Mouse (Mus musculus) hindbrain, embryonic 16.5 days (tissue): ENCODE data around the gene Usp47. TPM values are rescaled to one million over a fixed set of nuclear protein-coding genes. Genes with fewer than 3 reads are reported as not detected.

ENCODE experiments used
- ATAC-seq: fragments of 200-750 bp; cut with Nextera tagmentation; 2 replicates; pipeline ENCODE4 v1.8.0; 2017; ENCODE audit warnings: moderate TSS enrichment, moderate library complexity
- H3K27ac ChIP-seq: fragments of 300-500 bp; sonication (generic); 2 replicates; pipeline ENCODE4 v1.5.1; 2014; ENCODE audit warnings: low read depth, mild to moderate bottlenecking, control low read depth, low read length, moderate library complexity
- H3K27me3 ChIP-seq: fragments of 300-500 bp; sonication (generic); replicated peaks from 2 replicates; pipeline ENCODE4 v1.6.1; 2014; ENCODE audit warnings: low read length; ENCODE audit not compliant: control insufficient read depth, insufficient read depth
- H3K36me3 ChIP-seq: fragments of 300-500 bp; sonication (generic); 2 replicates; pipeline ENCODE4 v1.6.1; 2014; ENCODE audit warnings: mild to moderate bottlenecking, low read length, moderate library complexity, mixed read lengths; ENCODE audit not compliant: control insufficient read depth, insufficient read depth
- H3K4me1 ChIP-seq: fragments of 300-500 bp; sonication (generic); 2 replicates; pipeline ENCODE4 v1.6.1; 2014; ENCODE audit warnings: low read depth, low read length; ENCODE audit not compliant: control insufficient read depth, insufficient read depth
- H3K4me2 ChIP-seq: fragments of 300-500 bp; sonication (generic); 2 replicates; pipeline ENCODE4 v1.6.1; 2014; ENCODE audit warnings: mild to moderate bottlenecking, low read length, control low read depth, moderate library complexity
- H3K4me3 ChIP-seq: fragments of 300-500 bp; sonication (generic); 2 replicates; pipeline ENCODE4 v1.5.1; 2014; ENCODE audit warnings: mild to moderate bottlenecking, low read length, control low read depth, moderate library complexity
- H3K9ac ChIP-seq: fragments of 300-500 bp; sonication (generic); 2 replicates; pipeline ENCODE4 v1.6.1; 2014; ENCODE audit warnings: low read depth, mild to moderate bottlenecking, control low read depth, low read length, moderate library complexity
- H3K9me3 ChIP-seq: fragments of 300-500 bp; sonication (generic); 2 replicates; pipeline ENCODE4 v1.6.1; 2014; ENCODE audit warnings: mild to moderate bottlenecking, low read length, moderate library complexity; ENCODE audit not compliant: control insufficient read depth
- WGBS: fragments of 180-500 bp; shearing (Covaris S2); extraction: QIAGEN DNeasy Blood & Tissue Kit; methylation state at CpG from one replicate; pipeline ENCODE4 v1.1.7; 2014; 5-methylcytosine and 5-hydroxymethylcytosine counted together
- polyA plus RNA-seq: library from polyadenylated mRNA; unstranded; fragments of >200 nt; fragmentation: Nextera tagmentation; extraction: Ambion mirVana; gene quantifications from 2 replicates; pipeline ENCODE4 v1.2.1, GENCODE M21; 2015

The Usp47 gene
- polyA plus RNA-seq, 1 experiment from 2014 or later: 53.3 TPM

DNA sequence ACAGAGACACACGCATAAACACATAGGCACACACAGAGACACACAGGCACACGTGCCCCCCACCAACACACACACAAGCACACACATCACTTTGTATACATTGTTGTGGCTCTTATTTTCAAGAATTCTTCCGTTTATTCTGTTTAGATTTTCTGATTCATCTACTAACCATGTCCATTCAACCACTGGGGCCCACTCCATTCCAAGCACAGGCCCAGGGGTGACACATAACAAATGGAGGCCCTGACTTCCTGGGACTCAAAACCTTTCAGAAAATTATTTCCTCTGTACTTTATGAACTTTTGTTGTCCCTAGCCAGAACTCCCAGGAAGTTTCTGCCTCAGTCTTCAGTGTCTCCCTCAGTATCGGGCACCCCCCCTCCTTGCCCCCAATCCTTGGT, 111.9 kb downstream of the Usp47 start:
- no peak overlapping the region for H3K27ac ChIP-seq
- 94% methylated on average over 4 of the region's 4 CpGs for WGBS

DNA sequence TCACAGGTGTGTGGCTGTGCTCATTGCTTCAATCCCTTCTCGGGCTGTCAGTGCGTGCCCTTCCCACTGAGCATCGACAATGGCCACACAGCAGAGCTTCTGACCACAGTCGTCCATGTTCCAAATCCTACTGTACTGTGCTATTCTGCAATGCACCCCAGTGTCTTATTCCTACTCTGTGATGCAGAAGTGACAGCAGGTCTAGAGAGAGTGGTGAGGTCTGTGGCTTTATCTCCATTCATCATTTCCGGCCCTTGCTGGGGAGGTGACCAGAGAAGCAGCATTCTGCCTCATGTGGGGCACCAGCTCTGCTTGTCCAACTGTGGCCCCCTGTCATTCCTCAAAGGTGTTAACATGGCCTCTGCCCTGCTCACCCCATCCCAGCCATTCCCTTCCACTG, 113.2 kb downstream of the Usp47 start:
- H3K9ac ChIP-seq: no peak overlapping the region

More for the DNA sequence above, 111.9 kb downstream of the Usp47 start:
- Histone ChIP-seq H3K27me3 (no peaks in the 10 kb centered on the region), H3K9me3 (no peaks in the 10 kb centered on the region), H3K4me3 (no peak overlapping the region), H3K36me3 (no peaks in the 10 kb centered on the region), H3K9ac (no peak overlapping the region), H3K4me1 (no peaks in the 10 kb centered on the region), H3K4me2 (no peak overlapping the region)
- ATAC-seq: no peak

GRCm38 (mm10) chr7:112138168-112138508, 114.8 kb downstream of the Usp47 start:
- no peaks in the 10 kb centered on the region for H3K9me3 ChIP-seq
- H3K27me3 ChIP-seq: no peaks in the 10 kb centered on the region
- no peak for ATAC-seq
- no peak overlapping the region for H3K4me3 ChIP-seq
- no peaks in the 10 kb centered on the region for H3K4me1 ChIP-seq
- 87% methylated on average over 7 of the region's 7 CpGs for WGBS
- no peak overlapping the region for H3K4me2 ChIP-seq
- H3K36me3 ChIP-seq: no peaks in the 10 kb centered on the region
- no peak overlapping the region for H3K9ac ChIP-seq
- H3K27ac ChIP-seq: no peak overlapping the region

More for the DNA sequence above, 113.2 kb downstream of the Usp47 start:
- 68% methylated on average over 5 of the region's 5 CpGs for WGBS
- ATAC-seq: no peak
- Histone ChIP-seq H3K4me1 (no peaks in the 10 kb centered on the region), H3K27me3 (no peaks in the 10 kb centered on the region), H3K27ac (no peak overlapping the region), H3K9me3 (no peaks in the 10 kb centered on the region), H3K36me3 (no peaks in the 10 kb centered on the region), H3K4me3 (no peak overlapping the region), H3K4me2 (no peak overlapping the region)

DNA sequence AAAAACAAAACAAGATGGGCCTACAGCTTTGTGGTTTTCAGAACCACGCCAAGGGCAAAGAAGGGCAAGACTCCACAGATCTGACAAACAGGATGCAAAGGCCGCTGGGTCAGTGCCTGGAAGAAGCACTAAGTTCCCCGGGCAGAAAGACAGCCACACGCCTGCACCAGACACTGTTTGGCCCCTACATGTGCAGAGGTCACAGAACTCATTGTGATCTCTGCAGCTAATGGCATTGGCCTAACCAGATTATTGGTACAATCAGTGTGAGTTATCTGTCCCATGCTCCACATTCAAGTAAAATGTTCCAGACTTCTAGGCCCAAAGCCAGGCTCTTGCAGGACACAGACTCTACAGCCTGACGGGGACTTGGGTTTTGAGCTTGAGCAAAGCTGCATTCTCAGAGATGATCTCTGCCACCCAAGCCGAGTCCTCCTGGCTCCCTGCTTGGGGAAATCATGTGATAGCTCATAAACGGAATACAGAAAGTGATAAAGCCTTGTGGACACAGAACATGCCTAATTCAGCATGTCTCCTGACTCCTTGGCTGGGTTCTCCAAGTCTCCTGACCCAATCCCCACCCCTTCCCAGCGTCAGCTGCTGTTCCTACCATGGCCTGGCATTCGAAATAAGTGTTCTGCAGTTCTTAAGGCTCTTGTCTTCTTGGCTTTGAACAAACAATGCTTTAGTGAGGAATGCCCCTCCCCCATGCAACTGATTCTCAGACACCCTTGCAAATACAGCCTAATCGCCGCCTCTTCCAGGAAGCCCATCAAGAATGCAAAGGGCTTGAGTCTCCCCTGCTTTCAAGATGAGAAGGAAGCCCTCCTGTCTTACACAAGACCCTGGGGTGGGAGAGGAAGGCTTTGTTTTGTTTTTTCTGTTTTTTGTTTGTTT, 115.5 kb downstream of the Usp47 start:
- H3K27ac ChIP-seq: no peak overlapping the region
- no peak for ATAC-seq
- no peak overlapping the region for H3K4me3 ChIP-seq
- H3K27me3 ChIP-seq: no peaks in the 10 kb centered on the region
- WGBS: 78% methylated on average over 11 of the region's 11 CpGs
- H3K9ac ChIP-seq: no peak overlapping the region
- H3K36me3 ChIP-seq: no peaks in the 10 kb centered on the region
- 0 out of 2 replicates have a peak, but pooled peaks cover 2% of the 10 kb centered on the region for H3K4me1 ChIP-seq
- no peak overlapping the region for H3K4me2 ChIP-seq
- no peaks in the 10 kb centered on the region for H3K9me3 ChIP-seq

GRCm38 (mm10) chr7:112140725-112141124, 117.4 kb downstream of the Usp47 start:
- Histone ChIP-seq H3K36me3 (no peaks in the 10 kb centered on the region), H3K27ac (no peak overlapping the region), H3K4me1 (0 out of 2 replicates have a peak, but pooled peaks cover 2% of the 10 kb centered on the region), H3K27me3 (no peaks in the 10 kb centered on the region), H3K9ac (no peak overlapping the region), H3K4me2 (no peak overlapping the region), H3K4me3 (no peak overlapping the region), H3K9me3 (no peaks in the 10 kb centered on the region)
- WGBS: 85% methylated on average over 2 of the region's 2 CpGs
- ATAC-seq: no peak

DNA sequence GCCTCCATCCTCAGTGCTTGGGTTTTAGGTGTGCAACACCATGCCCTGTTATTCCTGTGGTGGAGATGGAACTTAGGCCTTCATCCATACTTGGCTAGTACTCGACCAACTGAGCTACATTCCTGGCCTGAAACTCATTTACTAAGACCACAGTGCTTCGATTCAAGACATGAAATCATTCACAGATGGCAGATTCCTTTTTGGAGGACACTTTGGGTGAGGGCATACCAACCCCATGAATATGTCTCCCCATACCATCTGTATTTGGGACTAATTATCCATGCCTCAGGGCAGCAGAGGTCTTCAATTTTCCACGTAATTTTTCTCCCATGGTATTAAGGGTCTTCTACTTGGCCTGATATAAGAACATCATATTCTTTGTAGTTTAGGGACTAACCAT, 119.3 kb downstream of the Usp47 start:
- no peak overlapping the region for H3K9ac ChIP-seq

DNA sequence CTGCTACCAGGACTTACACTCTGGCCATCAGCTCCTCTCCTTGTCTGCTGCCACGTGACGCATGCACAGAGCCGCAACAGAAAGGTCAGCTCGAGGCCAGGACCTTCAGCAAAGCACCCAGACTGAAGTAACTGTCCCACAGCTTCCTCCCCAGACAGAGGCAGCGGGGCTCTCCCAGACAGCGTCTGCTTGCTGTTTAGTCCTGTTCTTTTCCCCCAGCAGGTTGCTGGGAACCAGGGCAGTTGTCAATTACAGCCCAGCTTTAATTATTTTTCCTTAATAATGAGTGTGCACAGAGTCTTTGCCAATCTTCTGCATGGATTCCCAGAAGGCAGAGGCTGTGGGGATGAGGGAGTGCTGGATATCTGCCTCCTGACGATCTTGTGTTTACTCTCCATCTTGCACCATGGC, 119.8 kb downstream of the Usp47 start:
- H3K4me3 ChIP-seq: no peak overlapping the region
- H3K4me2 ChIP-seq: no peak overlapping the region
- no peak overlapping the region for H3K27ac ChIP-seq
- no peaks in the 10 kb centered on the region for H3K36me3 ChIP-seq
- ATAC-seq: peak; percentile 46
- H3K4me1 ChIP-seq: 0 out of 2 replicates have a peak, but pooled peaks cover 2% of the 10 kb centered on the region
- H3K9ac ChIP-seq: no peak overlapping the region
- H3K9me3 ChIP-seq: no peaks in the 10 kb centered on the region
- 26% methylated on average over 7 of the region's 7 CpGs for WGBS
- H3K27me3 ChIP-seq: no peaks in the 10 kb centered on the region

More for the DNA sequence above, 119.3 kb downstream of the Usp47 start:
- Histone ChIP-seq H3K36me3 (no peaks in the 10 kb centered on the region), H3K27ac (no peak overlapping the region), H3K27me3 (no peaks in the 10 kb centered on the region), H3K4me3 (no peak overlapping the region), H3K4me1 (0 out of 2 replicates have a peak, but pooled peaks cover 2% of the 10 kb centered on the region), H3K4me2 (no peak overlapping the region), H3K9me3 (no peaks in the 10 kb centered on the region)
- no peak for ATAC-seq
- 59% methylated on average over 3 of the region's 3 CpGs for WGBS

DNA sequence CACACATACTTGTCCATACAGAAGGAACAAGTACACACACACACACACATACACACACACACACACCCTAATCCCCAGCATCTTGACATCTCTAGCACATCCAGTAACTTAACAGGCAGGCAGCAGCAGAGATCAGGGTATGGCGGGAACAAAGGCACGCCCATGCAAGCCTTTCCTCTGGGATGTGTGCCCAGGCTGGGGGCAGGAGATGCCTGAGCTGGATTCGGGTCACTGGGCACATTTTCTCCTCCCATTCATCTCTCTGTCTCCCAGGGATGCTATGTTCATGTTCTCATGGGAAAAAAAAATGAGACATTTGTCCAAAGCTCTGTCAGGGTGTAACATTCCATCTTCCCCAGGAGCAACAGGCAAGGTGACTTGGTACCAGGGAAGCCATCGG, 120.7 kb downstream of the Usp47 start:
- Histone ChIP-seq H3K4me2 (no peak overlapping the region), H3K36me3 (no peaks in the 10 kb centered on the region), H3K4me3 (no peak overlapping the region), H3K4me1 (0 out of 2 replicates have a peak, but pooled peaks cover 2% of the 10 kb centered on the region), H3K27ac (no peak overlapping the region), H3K27me3 (no peaks in the 10 kb centered on the region), H3K9me3 (no peaks in the 10 kb centered on the region), H3K9ac (no peak overlapping the region)
- WGBS: 34% methylated on average over 4 of the region's 4 CpGs
- peak; percentile 63 for ATAC-seq

- Histone ChIP-seq H3K27me3 (no peaks in the 10 kb centered on the region), H3K27ac (no peak overlapping the region), H3K4me3 (no peak overlapping the region), H3K9ac (no peak overlapping the region), H3K4me2 (no peak overlapping the region), H3K36me3 (no peaks in the 10 kb centered on the region), H3K4me1 (0 out of 2 replicates have a peak, but pooled peaks cover 2% of the 10 kb centered on the region), H3K9me3 (no peaks in the 10 kb centered on the region)
- 54% methylated on average over 11 of the region's 11 CpGs for WGBS
- ATAC-seq: no peak
Observed at GRCm38 (mm10) chr7:112144646-112145179, 121.4 kb downstream of the Usp47 start.
